Mouse (Mus musculus) layer of hippocampus, adult 8-10 months (tissue): ENCODE data around the gene Cetn3. TPM values are rescaled to one million over a fixed set of nuclear protein-coding genes. Genes with fewer than 3 reads are reported as not detected.
A peak's percentile ranks its signal among the peaks of the same experiment; 100 is the strongest.

Experiments
- DNase-seq, 2 experiments: peaks; one replicate each; pipeline ENCODE4 v3.0.0; 2022; ENCODE audit warnings: low spot score in 2 of 2
- total RNA-seq, 4 experiments: library from RNA; stranded (reverse); gene quantifications; 2 replicates each; pipeline ENCODE4 v1.2.4; 2022

Cetn3 gene
- 100 to 1,000 TPM; 107 to 117 (median 114) TPM for total RNA-seq

DNA sequence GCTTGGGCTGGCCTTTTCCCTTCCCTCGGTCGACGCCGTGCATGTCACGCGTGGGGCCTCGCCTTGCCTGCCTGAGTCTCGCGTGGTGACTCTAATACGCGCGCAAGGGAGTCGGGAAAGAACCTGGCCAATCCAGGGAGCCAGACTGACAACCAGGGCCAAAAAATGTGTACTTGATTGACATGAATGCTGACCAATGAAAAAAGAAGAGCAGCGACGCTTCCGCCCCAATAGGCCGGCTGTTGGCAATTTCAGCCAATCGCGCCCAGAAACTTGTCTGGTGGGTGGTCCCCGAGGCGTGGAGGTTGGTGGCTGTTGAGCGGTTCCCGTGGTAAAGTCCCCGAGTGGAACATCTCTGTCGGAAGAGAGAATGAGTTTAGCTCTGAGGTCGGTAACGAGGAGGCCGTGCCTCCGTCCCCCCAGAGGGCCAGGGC lies at the start of gene Cetn3:
Cetn3 (plus strand) TSS at position 107 of the 434 bp plus-strand sequence.
- peak; percentile 94 to 95 for DNase-seq

DNA sequence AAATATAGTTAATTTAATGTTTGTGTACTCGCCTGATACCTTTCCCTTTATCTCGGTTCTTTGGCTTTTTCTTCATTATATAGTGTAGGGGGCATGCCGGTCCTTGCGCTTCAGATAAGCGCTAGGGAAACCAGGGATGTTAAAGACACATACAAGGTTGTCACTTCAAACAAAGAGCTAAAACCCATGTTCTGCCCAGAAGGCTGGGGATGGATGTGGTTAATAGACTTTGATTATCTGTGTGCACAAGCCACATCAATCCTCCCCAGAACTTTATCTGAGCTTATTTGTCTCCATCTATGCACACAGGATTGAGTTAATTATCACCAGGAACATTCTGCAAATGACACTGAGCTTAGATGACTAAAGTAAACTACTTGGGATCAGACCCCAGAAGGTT lies 46.3 kb upstream of the Cetn3 start:
- DNase-seq: no peak

DNA sequence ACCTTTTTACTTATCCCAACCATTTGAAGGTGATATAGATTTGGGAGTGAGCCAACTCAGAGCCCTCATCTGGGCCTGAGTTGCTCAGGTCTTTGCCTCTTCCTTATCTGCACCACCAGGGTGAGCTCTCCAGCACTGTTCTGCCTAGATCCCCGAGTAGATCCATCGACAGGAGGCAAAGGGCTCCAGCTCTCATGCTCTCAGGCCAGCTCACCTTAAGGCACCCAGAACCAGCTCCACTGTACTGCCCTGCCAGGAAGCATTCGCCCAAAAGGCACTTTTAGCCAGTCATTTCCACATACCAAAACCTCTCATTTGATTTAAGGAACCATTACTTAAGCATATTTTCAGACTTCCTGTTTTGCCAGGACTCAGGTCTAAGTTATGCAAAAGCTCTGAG lies 42.0 kb upstream of the Cetn3 start:
- no peak for DNase-seq

DNA sequence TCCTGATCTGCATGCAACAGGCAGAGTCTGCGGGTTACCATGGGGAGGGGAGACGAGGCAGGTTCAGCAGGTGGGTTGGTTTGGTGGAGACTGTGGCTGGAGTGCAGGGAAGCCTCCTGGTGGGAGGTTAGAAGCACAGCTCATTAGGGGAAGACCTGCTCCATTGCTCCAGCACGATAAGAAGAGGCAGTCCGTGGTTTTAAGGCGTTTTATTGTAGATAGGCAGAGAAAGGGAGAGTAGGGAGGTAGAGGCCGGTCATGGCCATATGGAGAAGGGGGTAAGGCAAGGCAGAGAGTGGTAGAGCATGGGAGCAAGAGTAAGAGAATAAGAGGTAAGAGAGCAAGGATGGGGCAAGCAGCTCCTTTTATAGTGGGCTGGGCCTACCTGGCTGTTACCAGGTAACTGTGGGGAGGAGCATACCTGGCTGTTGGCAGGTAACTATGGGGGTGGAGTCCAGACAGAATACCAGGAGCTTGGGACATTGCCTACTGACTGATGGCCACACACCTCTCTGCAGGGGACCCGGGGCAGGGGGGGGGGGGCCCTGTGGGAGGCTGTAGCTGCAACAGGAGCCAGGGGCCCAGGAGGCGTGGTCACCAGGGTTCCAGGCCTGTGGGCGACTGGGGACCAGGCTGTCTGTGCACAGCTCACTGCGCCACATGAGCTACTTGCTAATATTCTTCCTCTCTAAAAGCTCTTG lies 39.3 kb upstream of the Cetn3 start:
- DNase-seq: no peak

DNA sequence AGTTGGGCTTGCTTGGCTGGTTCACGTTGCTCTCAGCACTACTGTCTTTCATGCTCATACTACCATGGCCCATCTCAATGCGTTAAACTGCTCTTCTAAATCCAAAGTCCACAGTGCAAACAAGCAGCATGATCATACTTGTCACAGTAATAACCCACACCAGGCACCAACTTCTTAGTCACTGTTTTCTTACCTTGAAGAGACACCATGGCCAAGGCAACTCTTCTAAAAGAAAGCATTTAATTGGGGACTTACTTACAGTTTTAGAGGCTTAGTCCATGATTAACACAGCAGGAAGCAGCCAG lies 38.8 kb upstream of the Cetn3 start:
- no peak for DNase-seq

DNA sequence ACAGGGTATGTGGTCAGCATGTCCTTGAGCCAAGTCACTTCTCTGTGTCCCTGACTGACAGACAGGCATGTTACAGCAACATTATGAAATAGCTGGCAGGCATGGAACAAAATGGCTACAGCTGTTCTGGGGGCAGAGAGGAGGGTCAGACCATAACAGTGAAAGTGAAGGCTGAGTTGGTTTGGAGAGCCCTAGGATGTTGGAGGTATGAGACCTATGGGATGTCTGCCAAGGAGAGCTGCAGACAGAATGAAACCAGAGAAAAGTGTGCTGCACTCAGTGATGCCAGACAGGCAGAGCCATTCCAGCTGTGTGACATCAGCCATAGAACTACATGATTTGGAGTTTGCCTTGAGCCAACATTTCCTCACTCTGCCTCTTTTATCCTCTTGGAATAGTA lies 28.0 kb upstream of the Cetn3 start:
- no peak for DNase-seq

GRCm38 (mm10) chr13:81755324-81755723 lies 27.6 kb upstream of the Cetn3 start:
- no peak for DNase-seq

DNA sequence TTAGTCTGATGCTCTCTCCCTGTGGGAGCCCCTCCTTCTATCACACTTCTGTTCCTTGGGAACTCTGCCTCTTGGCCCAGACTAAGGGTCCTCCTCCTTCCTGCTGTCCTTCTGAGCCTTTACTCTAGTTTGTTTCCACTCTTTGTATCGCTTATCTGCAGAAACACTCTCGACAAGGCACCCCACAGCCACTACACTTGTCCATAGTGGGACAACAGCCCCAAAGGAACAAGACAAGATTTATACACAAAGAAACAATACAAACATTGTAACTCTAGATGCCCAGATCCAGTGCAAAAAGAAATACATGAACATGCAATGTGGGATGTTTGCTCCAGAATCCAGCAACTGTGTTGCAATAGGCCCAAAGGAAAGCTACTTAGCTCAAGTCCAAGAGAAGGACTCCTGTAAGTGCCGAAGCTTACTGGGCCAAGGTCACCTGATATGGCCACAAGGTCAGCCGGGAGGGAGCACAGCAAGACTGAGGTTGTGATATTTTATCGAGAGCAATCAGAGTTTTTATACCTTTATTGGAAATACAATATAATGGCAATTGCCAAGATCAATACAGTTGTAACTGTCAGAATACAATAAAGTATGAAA lies 25.7 kb upstream of the Cetn3 start:
- no peak for DNase-seq

DNA sequence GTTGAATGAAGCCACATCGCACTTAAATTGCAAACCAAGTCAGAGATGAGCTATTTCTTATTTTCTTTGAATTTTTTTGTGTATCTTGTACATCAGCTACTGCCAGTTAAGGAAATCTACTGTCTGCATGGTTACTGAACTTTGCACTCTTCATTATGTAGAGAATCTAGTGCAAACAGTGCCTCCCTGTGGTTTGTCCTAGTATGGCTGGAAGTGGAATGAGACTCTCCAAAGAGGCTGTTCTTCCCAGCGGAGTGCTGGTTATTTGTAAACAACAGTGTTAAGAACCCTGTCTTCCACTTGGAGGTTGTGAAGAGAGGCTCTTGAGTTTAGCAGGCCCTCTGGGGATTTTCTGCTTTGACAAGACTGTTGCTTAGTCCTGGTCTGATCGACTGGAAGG lies 22.5 kb upstream of the Cetn3 start:
- peak in 1 of 2 experiments; percentile 23 for DNase-seq

- peak in 1 of 2 experiments; percentile 51 for DNase-seq
Observed at GRCm38 (mm10) chr13:81761566-81762186, 21.2 kb upstream of the Cetn3 start.

GRCm38 (mm10) chr13:81764173-81764572 lies 18.7 kb upstream of the Cetn3 start:
- no peak for DNase-seq

DNA sequence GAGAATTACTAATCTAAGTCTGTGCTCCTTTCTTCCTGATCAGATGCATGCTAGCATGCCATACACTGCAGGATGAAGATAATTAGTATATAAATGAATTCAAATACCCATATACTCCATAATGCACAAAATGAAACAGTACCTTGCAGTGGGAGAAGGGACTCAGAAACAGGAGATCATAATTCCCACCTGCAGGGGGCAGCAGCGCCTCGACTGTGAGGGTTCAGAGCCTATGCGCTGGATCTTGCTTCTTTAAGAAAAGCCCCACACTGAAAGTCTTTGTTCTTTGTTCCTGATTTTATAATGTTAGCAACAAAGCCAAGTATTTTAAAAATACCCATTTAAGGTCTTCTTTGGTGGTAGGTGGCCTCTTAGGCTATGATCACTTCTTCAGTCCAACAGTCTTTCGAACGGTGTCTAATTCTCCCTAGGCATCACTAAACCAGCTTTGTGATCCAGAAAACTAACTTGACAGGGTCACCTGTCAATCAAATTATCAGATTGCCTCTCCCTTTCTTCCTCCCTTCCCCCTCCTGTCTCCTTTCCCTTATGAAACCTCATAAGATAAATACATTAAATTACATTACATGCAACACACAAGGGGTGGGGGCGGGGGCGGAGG lies 15.7 kb upstream of the Cetn3 start:
- DNase-seq: peak; percentile 39 to 84

- DNase-seq: no peak
Observed at GRCm38 (mm10) chr13:81776217-81776616, 6.7 kb upstream of the Cetn3 start.

- no peak for DNase-seq
Observed at GRCm38 (mm10) chr13:81782475-81782874, 402 bp upstream of the Cetn3 start.

DNA sequence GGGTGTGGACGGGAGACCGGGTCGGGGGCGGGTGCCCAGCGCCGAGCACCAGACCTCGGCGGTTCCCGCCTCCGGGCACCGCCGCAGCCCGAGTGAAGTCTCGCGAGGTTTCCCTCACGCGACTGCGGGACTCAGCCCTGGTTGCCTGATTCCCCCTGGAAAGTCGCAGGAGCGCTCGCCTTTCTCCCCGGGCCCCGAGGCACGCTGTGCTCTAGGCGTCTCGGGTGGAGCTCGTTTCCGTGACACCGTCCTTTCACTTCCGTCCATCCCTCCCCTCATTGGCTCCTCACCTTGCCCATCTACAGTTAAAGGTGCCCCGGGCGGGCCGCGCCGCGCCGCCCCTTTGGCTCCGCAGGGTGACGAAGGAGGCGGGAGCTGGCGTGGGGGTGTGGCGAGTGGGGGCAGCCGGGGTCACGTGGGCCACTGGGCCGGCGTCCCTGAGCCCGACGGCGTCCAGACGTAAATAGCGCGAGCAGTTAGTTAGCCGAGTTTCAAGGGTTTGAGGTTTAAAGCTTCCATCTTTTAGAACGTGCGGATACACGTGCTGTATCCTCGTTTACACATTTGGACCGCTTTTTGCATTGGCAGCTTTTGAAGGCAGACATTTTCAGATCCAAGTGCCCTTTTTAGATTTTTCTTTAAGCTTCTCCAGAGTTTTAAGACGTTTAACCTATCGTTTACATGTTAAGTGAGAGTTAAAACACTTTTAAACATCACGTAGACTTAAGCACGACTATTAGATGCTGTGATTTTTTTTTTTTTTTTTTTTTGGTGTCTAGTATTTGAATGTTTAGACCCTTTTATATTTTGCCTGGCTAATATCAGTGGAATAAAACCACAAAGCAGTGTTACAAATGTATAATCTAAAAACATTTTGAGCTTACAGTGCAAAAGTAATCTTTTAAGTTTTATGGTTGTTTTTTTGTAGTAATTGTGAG lies 797 bp downstream of the Cetn3 start:
- peak; percentile 95 to 96 for DNase-seq

DNA sequence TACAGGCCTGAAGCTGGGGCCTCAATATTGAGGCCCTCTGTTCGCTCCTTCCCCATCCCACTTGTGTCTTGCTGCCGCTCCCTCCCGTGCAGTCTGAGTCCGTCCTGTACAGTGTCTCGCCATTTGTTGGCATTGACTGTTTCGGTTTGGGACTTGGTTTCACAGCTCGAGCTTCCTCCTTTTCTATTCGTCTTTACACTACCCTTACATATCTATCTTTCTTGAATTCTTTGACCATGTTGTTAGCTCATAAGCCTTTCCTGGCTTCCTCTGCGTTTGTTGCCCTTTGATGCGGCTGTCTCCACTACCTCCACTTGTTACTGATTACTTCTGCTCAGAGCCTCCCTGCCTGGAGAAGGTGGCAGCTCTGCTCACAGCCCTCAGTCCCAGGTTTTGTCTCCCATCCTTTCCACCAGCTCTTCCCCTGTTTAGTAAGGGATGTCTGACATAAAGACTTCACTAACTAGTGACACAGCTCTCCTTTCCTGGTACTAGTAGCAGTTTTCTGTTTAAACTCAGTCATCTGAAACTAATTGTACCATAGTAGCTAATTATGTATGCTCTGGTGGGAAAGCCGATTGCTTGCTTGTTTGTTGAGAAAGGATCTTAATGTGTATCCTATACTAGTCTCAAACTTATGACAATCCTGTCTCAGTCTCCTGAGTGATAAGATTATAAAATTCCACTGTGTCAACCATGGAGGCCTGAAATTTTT lies 3.0 kb downstream of the Cetn3 start:
- peak in 1 of 2 experiments; percentile 16 for DNase-seq

GRCm38 (mm10) chr13:81790160-81790559 lies 7.3 kb downstream of the Cetn3 start:
- no peak for DNase-seq

GRCm38 (mm10) chr13:81791861-81792260 lies 9.0 kb downstream of the Cetn3 start:
- DNase-seq: no peak

DNA sequence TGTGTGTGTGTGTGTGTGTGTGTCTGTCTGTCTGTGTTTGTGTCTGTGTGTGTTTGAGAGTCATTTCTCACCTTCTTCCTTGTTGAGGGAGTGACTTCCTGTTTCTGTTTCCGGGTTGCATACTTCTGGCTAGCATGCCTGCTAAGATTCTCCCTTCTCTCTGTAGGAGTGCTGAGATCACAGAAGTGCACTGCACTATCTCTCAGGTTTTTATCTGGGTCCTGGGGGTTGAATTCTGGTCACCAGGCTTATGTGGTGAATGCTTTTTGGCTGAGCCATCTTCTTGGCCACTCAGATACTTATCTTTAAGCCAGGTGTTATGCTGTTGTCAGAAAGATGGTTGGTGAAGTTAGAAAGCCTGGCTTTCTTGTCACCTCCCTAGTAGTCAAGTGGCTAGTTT lies 11.0 kb downstream of the Cetn3 start:
- DNase-seq: no peak

DNA sequence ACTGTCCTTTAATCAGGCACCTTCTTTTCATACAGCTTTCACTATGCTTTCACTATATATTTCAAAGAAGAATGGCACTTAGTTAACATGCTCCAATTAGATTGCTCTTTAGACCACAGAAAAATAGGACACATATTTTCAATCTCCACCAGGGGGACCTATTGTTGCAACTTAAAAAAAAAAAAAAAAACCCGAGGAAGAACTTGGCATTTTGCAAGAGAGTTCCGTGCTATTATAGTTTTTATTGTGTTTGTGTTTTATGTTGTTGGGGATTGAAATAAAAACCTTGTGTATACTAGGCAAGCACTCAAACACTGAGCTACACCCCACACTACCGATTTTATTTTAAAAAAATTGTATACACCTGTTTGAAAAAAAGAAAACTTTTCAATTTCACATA lies 18.2 kb downstream of the Cetn3 start:
- DNase-seq: no peak

GRCm38 (mm10) chr13:81803713-81804112 lies 20.8 kb downstream of the Cetn3 start:
- DNase-seq: no peak
